Mouse (Mus musculus) CH12.LX (cell line): ENCODE results near the gene B3gnt6. TPM values are rescaled to one million over a fixed set of nuclear protein-coding genes. Genes with fewer than 3 reads are reported as not detected.

Experiments
- DNase-seq: peaks from one replicate; pipeline ENCODE4 v3.0.0-alpha.2; 2013; ENCODE audit errors: extremely low read depth
- H3K27ac ChIP-seq: 2 replicates; pipeline ENCODE4 v1.5.1; 2012; ENCODE audit warnings: low read depth, mild to moderate bottlenecking, control low read depth, moderate library complexity; ENCODE audit not compliant: insufficient read depth
- H3K27me3 ChIP-seq: replicated peaks from 2 replicates; pipeline ENCODE3; 2012; ENCODE audit warnings: inconsistent platforms
- H3K36me3 ChIP-seq, 2 experiments: replicated peaks in 1 of 2; 2 replicates each; pipeline versions ENCODE3 to v1.6.1; 2012; ENCODE audit warnings: inconsistent platforms in 1 of 2, low read length in 1 of 2, mild to moderate bottlenecking in 1 of 2, mixed read lengths in 1 of 2, moderate library complexity in 1 of 2; ENCODE audit not compliant: control insufficient read depth in 1 of 2, insufficient read depth in 1 of 2
- H3K4me1 ChIP-seq, 2 experiments: 2 replicates each; pipeline ENCODE4 v1.6.1; 2012; ENCODE audit warnings: inconsistent platforms in 1 of 2, moderate library complexity in 1 of 2; ENCODE audit not compliant: insufficient read depth in 2 of 2, control insufficient read depth in 1 of 2
- H3K4me2 ChIP-seq: 2 replicates; pipeline ENCODE4 v1.6.1; 2012; ENCODE audit warnings: low read depth, mild to moderate bottlenecking, control low read depth; ENCODE audit not compliant: poor library complexity, insufficient read depth, severe bottlenecking
- H3K4me3 ChIP-seq, 3 experiments: fragments of 150-350 bp in 1 of 3; sonication (generic) in 1 of 3; replicated peaks in 1 of 3; 2 replicates each; pipeline versions ENCODE3 to v1.5.1; 2011 to 2012; ENCODE audit warnings: low read depth in 2 of 3, low read length in 2 of 3, mild to moderate bottlenecking in 2 of 3, moderate library complexity in 2 of 3, control low read depth in 1 of 3, improper control_type of control experiment in 1 of 3, inconsistent platforms in 1 of 3, mixed read lengths in 1 of 3; ENCODE audit not compliant: poor library complexity in 1 of 3
- H3K79me2 ChIP-seq: replicated peaks from 2 replicates; pipeline ENCODE4 v1.6.1; 2012; ENCODE audit warnings: mild to moderate bottlenecking, moderate library complexity; ENCODE audit not compliant: control insufficient read depth, poor library complexity, insufficient read depth, severe bottlenecking; ENCODE audit errors: extremely low read depth
- H3K9ac ChIP-seq: 2 replicates; pipeline ENCODE4 v1.6.1; 2012; ENCODE audit warnings: low read depth, mild to moderate bottlenecking, control low read depth, moderate library complexity; ENCODE audit not compliant: insufficient read depth
- H3K9me3 ChIP-seq: replicated peaks from 2 replicates; pipeline ENCODE3; 2012; ENCODE audit warnings: low read length, inconsistent platforms, mixed read lengths
- BHLHE40 ChIP-seq: IDR thresholded peaks from 2 replicates; pipeline ENCODE4 v1.6.1; 2011; ENCODE audit warnings: mild to moderate bottlenecking, low read depth, low read length, improper control_type of control experiment
- CHD2 ChIP-seq: IDR thresholded peaks from 2 replicates; pipeline ENCODE4 v1.6.1; 2011; ENCODE audit warnings: low read length, improper control_type of control experiment
- CTCF ChIP-seq, 2 experiments: IDR thresholded peaks in 1 of 2; conservative IDR thresholded peaks in 1 of 2; 2 replicates each; pipeline ENCODE4 v1.5.1; 2011 to 2012; ENCODE audit warnings: low read depth in 2 of 2, low read length in 2 of 2, improper control_type of control experiment in 1 of 2, inconsistent platforms in 1 of 2, mild to moderate bottlenecking in 1 of 2, moderate library complexity in 1 of 2
- ELF1 ChIP-seq: IDR thresholded peaks from 2 replicates; pipeline ENCODE4 v1.6.1; 2014; ENCODE audit warnings: low read depth, mild to moderate bottlenecking, inconsistent platforms, low read length, improper control_type of control experiment
- EP300 ChIP-seq: IDR thresholded peaks from 2 replicates; pipeline ENCODE4 v1.6.1; 2011; ENCODE audit warnings: low read length, improper control_type of control experiment
- ETS1 ChIP-seq: conservative IDR thresholded peaks from 2 replicates; pipeline ENCODE4 v1.6.1; 2012; ENCODE audit warnings: low read depth, mild to moderate bottlenecking, inconsistent platforms, low read length, improper control_type of control experiment, moderate library complexity
- GABPA ChIP-seq: IDR thresholded peaks from 2 replicates; pipeline ENCODE4 v1.6.1; 2012; ENCODE audit warnings: low read depth, low read length, improper control_type of control experiment, inconsistent platforms; ENCODE audit not compliant: insufficient replicate concordance
- JUN ChIP-seq: IDR thresholded peaks from 2 replicates; pipeline ENCODE4 v1.6.1; 2011; ENCODE audit warnings: low read depth, mild to moderate bottlenecking, low read length, improper control_type of control experiment, moderate library complexity; ENCODE audit not compliant: insufficient read depth
- JUND ChIP-seq: conservative IDR thresholded peaks from 2 replicates; pipeline ENCODE4 v1.6.1; 2011; ENCODE audit warnings: low read depth, low read length, improper control_type of control experiment
- MAFK ChIP-seq: IDR thresholded peaks from 2 replicates; pipeline ENCODE4 v1.6.1; 2011; ENCODE audit warnings: low read length, improper control_type of control experiment; ENCODE audit not compliant: insufficient replicate concordance
- MAX ChIP-seq: IDR thresholded peaks from 2 replicates; pipeline ENCODE4 v1.6.1; 2011; ENCODE audit warnings: low read length, improper control_type of control experiment
- NRF1 ChIP-seq: IDR thresholded peaks from 2 replicates; pipeline ENCODE4 v1.6.1; 2014; ENCODE audit warnings: low read depth, mild to moderate bottlenecking, inconsistent platforms, low read length, improper control_type of control experiment, moderate library complexity
- PAX5 ChIP-seq: IDR thresholded peaks from 2 replicates; pipeline ENCODE4 v1.6.1; 2012; ENCODE audit warnings: low read length, inconsistent platforms, mixed read lengths
- POLR2A ChIP-seq: IDR thresholded peaks from 2 replicates; pipeline ENCODE4 v1.6.1; 2011; ENCODE audit warnings: low read depth, mild to moderate bottlenecking, improper control_type of control experiment, low read length
- POLR2AphosphoS2 ChIP-seq: IDR thresholded peaks from 2 replicates; pipeline ENCODE4 v1.6.1; 2011; ENCODE audit warnings: low read depth, low read length, improper control_type of control experiment
- RAD21 ChIP-seq: IDR thresholded peaks from 2 replicates; pipeline ENCODE4 v1.6.1; 2011; ENCODE audit warnings: low read depth, mild to moderate bottlenecking, low read length, improper control_type of control experiment, moderate library complexity
- RCOR1 ChIP-seq: conservative IDR thresholded peaks from 2 replicates; pipeline ENCODE4 v1.6.1; 2012; ENCODE audit warnings: low read depth, mild to moderate bottlenecking, inconsistent platforms, low read length, improper control_type of control experiment
- SIN3A ChIP-seq: IDR thresholded peaks from 2 replicates; pipeline ENCODE4 v1.6.1; 2012; ENCODE audit warnings: low read length, improper control_type of control experiment, inconsistent platforms
- SMC3 ChIP-seq: IDR thresholded peaks from 2 replicates; pipeline ENCODE4 v1.6.1; 2011; ENCODE audit warnings: low read depth, low read length, improper control_type of control experiment
- TCF12 ChIP-seq: IDR thresholded peaks from 2 replicates; pipeline ENCODE4 v1.6.1; 2014; ENCODE audit warnings: low read depth, mild to moderate bottlenecking, inconsistent platforms, low read length, improper control_type of control experiment
- UBTF ChIP-seq: IDR thresholded peaks from 2 replicates; pipeline ENCODE4 v1.6.1; 2012; ENCODE audit warnings: low read depth, mild to moderate bottlenecking, inconsistent platforms, low read length, improper control_type of control experiment, moderate library complexity
- USF1 ChIP-seq: IDR thresholded peaks from 2 replicates; pipeline ENCODE4 v1.6.1; 2014; ENCODE audit warnings: low read depth, mild to moderate bottlenecking, inconsistent platforms, low read length, improper control_type of control experiment
- USF2 ChIP-seq: conservative IDR thresholded peaks from 2 replicates; pipeline ENCODE4 v1.6.1; 2011; ENCODE audit warnings: low read depth, low read length, improper control_type of control experiment
- ZC3H11A ChIP-seq: IDR thresholded peaks from 2 replicates; pipeline ENCODE4 v1.6.1; 2012; ENCODE audit warnings: low read depth, mild to moderate bottlenecking, inconsistent platforms, low read length, improper control_type of control experiment
- ZMIZ1 ChIP-seq: IDR thresholded peaks from 2 replicates; pipeline ENCODE4 v1.6.1; 2012; ENCODE audit warnings: low read depth, mild to moderate bottlenecking, inconsistent platforms, low read length, improper control_type of control experiment
- dilution Hi-C: fragments of 300-500 bp; cut with MboI; formaldehyde crosslinking; loops from 2 replicates; pipeline ENCODE4 v1.14.3; 2020; ENCODE audit warnings: low sequenced_read_pairs; ENCODE audit not compliant: extremely low pct_unique_long_range_greater_than_20kb, extremely low pct_ligation_motif_present
- in situ Hi-C: fragments of 300-500 bp; cut with MboI; formaldehyde crosslinking; loops from 3 replicates; pipeline ENCODE4 v1.14.3; 2019; ENCODE audit warnings: low sequenced_read_pairs, low pct_ligation_motif_present, low pct_unique_long_range_greater_than_20kb, mixed read lengths
- polyA plus RNA-seq: library from polyadenylated mRNA; unstranded; fragments of >175 nt; gene quantifications from 2 replicates; pipeline ENCODE4 v1.2.1, GENCODE M21; 2012; ENCODE audit warnings: low read depth; ENCODE audit not compliant: insufficient read length
- total RNA-seq, 2 experiments: library from RNA; depleted of rRNA; stranded (reverse); fragments of 300-350 nt in 1 of 2; fragments of >200 nt in 1 of 2; gene quantifications; 2 replicates each; pipeline ENCODE4 v1.2.3; 2012 to 2014

Gene B3gnt6
- total and polyA plus RNA-seq, 3 experiments: not detected

GRCm38 (mm10) chr7:98176322-98177070 is 22.8 kb downstream of the B3gnt6 start:
- dilution Hi-C loops: no loop called here
- H3K4me2 ChIP-seq: no peak overlapping the region
- peaks cover 5 to 24% of the 10 kb centered on the region in 2 experiments for H3K4me1 ChIP-seq
- H3K36me3 ChIP-seq: no peaks in the 10 kb centered on the region
- TF ChIP-seq JUN: no peak
- TF ChIP-seq PAX5: no peak
- TF ChIP-seq ZMIZ1: no peak
- TF ChIP-seq POLR2AphosphoS2: no peak
- no peak for TF ChIP-seq RCOR1
- TF ChIP-seq MAFK: no peak
- no peak for TF ChIP-seq CTCF (conservative IDR thresholded peaks at IDR 0.05 in 1 of 2, IDR thresholded peaks at IDR 0.05 in 1 of 2; ENCODE audit: low read depth in 2 of 2, low read length in 2 of 2)
- no peak for TF ChIP-seq JUND
- no peak for TF ChIP-seq CHD2
- no peak for TF ChIP-seq POLR2A
- H3K9me3 ChIP-seq: no peaks in the 10 kb centered on the region
- no peak overlapping the region for H3K9ac ChIP-seq
- no peaks in the 10 kb centered on the region for H3K79me2 ChIP-seq
- no peak overlapping the region for H3K4me3 ChIP-seq
- peaks cover 24% of the 10 kb centered on the region for H3K27me3 ChIP-seq
- H3K27ac ChIP-seq: no peak overlapping the region
- in situ Hi-C loops: no loop called here
- DNase-seq: no peak

GRCm38 (mm10) chr7:98174883-98175755 is 24.2 kb downstream of the B3gnt6 start:
- Histone ChIP-seq H3K27me3 (peaks cover 24% of the 10 kb centered on the region), H3K9me3 (no peaks in the 10 kb centered on the region), H3K4me2 (no peak overlapping the region), H3K36me3 (no peaks in the 10 kb centered on the region), H3K79me2 (no peaks in the 10 kb centered on the region), H3K4me3 (no peak overlapping the region), H3K27ac (no peak overlapping the region), H3K4me1 (peaks cover 5 to 24% of the 10 kb centered on the region in 2 experiments), H3K9ac (no peak overlapping the region)
- no peak for DNase-seq
- in situ Hi-C loops: loop anchor here (25.0 kb wide), 1 partner anchor 262 kb away; the partner anchor contains the start of gene Gucy2d
- no peak for TF ChIP-seq ETS1
- TF ChIP-seq TCF12: no peak
- TF ChIP-seq JUND: no peak
- TF ChIP-seq BHLHE40: no peak
- TF ChIP-seq JUN: no peak
- no peak for TF ChIP-seq RAD21
- TF ChIP-seq NRF1: no peak
- TF ChIP-seq UBTF: no peak
- TF ChIP-seq EP300: no peak
- no peak for TF ChIP-seq MAX
- no peak for TF ChIP-seq SIN3A
- no peak for TF ChIP-seq MAFK
- no peak for TF ChIP-seq GABPA
- TF ChIP-seq ELF1: no peak
- no peak for TF ChIP-seq USF1
- TF ChIP-seq ZC3H11A: no peak
- TF ChIP-seq SMC3: no peak
- TF ChIP-seq USF2: no peak
- TF ChIP-seq CHD2: no peak
- dilution Hi-C loops: no loop called here
